Mouse (Mus musculus) myocyte (in vitro differentiated cells): Measurements from ENCODE around the gene Tmem233. TPM values are rescaled to one million over a fixed set of nuclear protein-coding genes. Genes with fewer than 3 reads are reported as not detected.

Experiments used
- H3K27me3 ChIP-seq: one replicate; pipeline ENCODE4 v1.6.1; 2011; ENCODE audit not compliant: control insufficient read depth, insufficient read depth, insufficient read length
- H3K36me3 ChIP-seq: one replicate; pipeline ENCODE4 v1.6.1; 2011; ENCODE audit not compliant: control insufficient read depth, insufficient read depth
- H3K4me2 ChIP-seq: one replicate; pipeline ENCODE4 v1.6.1; 2011; ENCODE audit warnings: low read depth, control low read depth
- H3K4me3 ChIP-seq: one replicate; pipeline ENCODE4 v1.5.1; 2011; ENCODE audit warnings: mild to moderate bottlenecking, control low read depth, moderate library complexity
- H3K79me2 ChIP-seq: one replicate; pipeline ENCODE4 v1.6.1; 2011; ENCODE audit not compliant: control insufficient read depth, insufficient read depth
- H3ac ChIP-seq: one replicate; pipeline ENCODE4 v1.6.1; 2011; ENCODE audit not compliant: control insufficient read depth, insufficient read length
- CEBPB ChIP-seq: IDR thresholded peaks from 2 replicates; pipeline ENCODE4 v1.6.1; 2011; ENCODE audit warnings: mild to moderate bottlenecking, moderate library complexity; ENCODE audit not compliant: poor library complexity, insufficient read depth, severe bottlenecking
- MAX ChIP-seq: IDR thresholded peaks from one replicate; pipeline ENCODE4 v1.6.1; 2011; ENCODE audit warnings: low read depth, mild to moderate bottlenecking, control low read depth
- MYOD1 ChIP-seq, 3 experiments: IDR thresholded peaks; one replicate each; pipeline ENCODE4 v1.6.1; 2011; ENCODE audit warnings: control low read depth in 2 of 3, low read depth in 2 of 3, mild to moderate bottlenecking in 2 of 3, moderate library complexity in 1 of 3; ENCODE audit not compliant: insufficient read length in 2 of 3, control insufficient read depth in 1 of 3
- MYOG ChIP-seq, 3 experiments: IDR thresholded peaks; one replicate each; pipeline ENCODE4 v1.6.1; 2011; ENCODE audit warnings: control low read depth in 2 of 3, low read depth in 2 of 3, mild to moderate bottlenecking in 2 of 3; ENCODE audit not compliant: insufficient read length in 2 of 3, control insufficient read depth in 1 of 3, insufficient read depth in 1 of 3
- POLR2A ChIP-seq: IDR thresholded peaks from one replicate; pipeline ENCODE4 v1.6.1; 2011; ENCODE audit warnings: low read depth, mild to moderate bottlenecking, control low read depth, moderate library complexity; ENCODE audit not compliant: insufficient read length
- POLR2AphosphoS2 ChIP-seq: IDR thresholded peaks from one replicate; pipeline ENCODE4 v1.6.1; 2011; ENCODE audit warnings: low read depth, control low read depth; ENCODE audit not compliant: insufficient read length
- REST ChIP-seq: IDR thresholded peaks from one replicate; pipeline ENCODE4 v1.6.1; 2011; ENCODE audit warnings: mild to moderate bottlenecking, control low read depth, moderate library complexity; ENCODE audit not compliant: insufficient read depth, insufficient read length
- SRF ChIP-seq: IDR thresholded peaks from one replicate; pipeline ENCODE4 v1.6.1; 2011; ENCODE audit warnings: low read depth; ENCODE audit not compliant: control insufficient read depth, insufficient read length
- TCF12 ChIP-seq: IDR thresholded peaks from one replicate; pipeline ENCODE4 v1.6.1; 2011; ENCODE audit warnings: mild to moderate bottlenecking, control low read depth; ENCODE audit not compliant: poor library complexity, insufficient read depth, severe bottlenecking
- TCF3 ChIP-seq: IDR thresholded peaks from one replicate; pipeline ENCODE4 v1.6.1; 2011; ENCODE audit warnings: low read depth, control low read depth; ENCODE audit not compliant: insufficient read length
- USF1 ChIP-seq: IDR thresholded peaks from one replicate; pipeline ENCODE4 v1.6.1; 2011; ENCODE audit warnings: low read depth, mild to moderate bottlenecking, control low read depth, moderate library complexity
- polyA plus RNA-seq: library from polyadenylated mRNA; unstranded; fragments of >200 nt; fragmentation: generic; extraction: Trizol; gene quantifications from one replicate; pipeline ENCODE4 v1.2.1, GENCODE M21; 2012; ENCODE audit warnings: missing spikeins

The Tmem233 gene
- polyA plus RNA-seq, 1 experiment: 0.04 TPM

- Histone ChIP-seq H3K79me2 (no peaks in the 10 kb centered on the region), H3ac (no peak overlapping the region), H3K36me3 (no peaks in the 10 kb centered on the region), H3K27me3 (peaks cover 8% of the 10 kb centered on the region), H3K4me2 (no peak overlapping the region), H3K4me3 (no peak overlapping the region)
- TF ChIP-seq TCF12 (no peak), REST (no peak), MAX (no peak), POLR2AphosphoS2 (no peak), USF1 (no peak), MYOD1 (IDR thresholded peaks at IDR 0.05; ENCODE audit: control insufficient read depth in 1 of 3, insufficient read length in 2 of 3, low read depth in 2 of 3) (no peak)
Observed at GRCm38 (mm10) chr5:116108651-116109050, 25.6 kb upstream of the Tmem233 start.

GRCm38 (mm10) chr5:116084231-116084630 is 1.2 kb upstream of the Tmem233 start:
- Histone ChIP-seq H3K27me3 (peaks cover 16% of the 10 kb centered on the region), H3K4me2 (no peak overlapping the region), H3K79me2 (no peaks in the 10 kb centered on the region), H3ac (no peak overlapping the region), H3K4me3 (no peak overlapping the region), H3K36me3 (no peaks in the 10 kb centered on the region)
- TF ChIP-seq POLR2AphosphoS2 (no peak), USF1 (no peak), TCF12 (no peak), MYOG (IDR thresholded peaks at IDR 0.05; ENCODE audit: control insufficient read depth in 1 of 3, insufficient read depth in 1 of 3, insufficient read length in 2 of 3, low read depth in 2 of 3) (no peak), SRF (no peak), MAX (no peak), MYOD1 (IDR thresholded peaks at IDR 0.05; ENCODE audit: control insufficient read depth in 1 of 3, insufficient read length in 2 of 3, low read depth in 2 of 3) (no peak), CEBPB (no peak)

- no peak overlapping the region for H3K4me2 ChIP-seq
- TF ChIP-seq TCF3: no peak
- TF ChIP-seq POLR2A: no peak
- no peak for TF ChIP-seq SRF
- no peak for TF ChIP-seq TCF12
- no peak for TF ChIP-seq MAX
- no peak for TF ChIP-seq POLR2AphosphoS2
- H3K36me3 ChIP-seq: no peaks in the 10 kb centered on the region
- H3ac ChIP-seq: no peak overlapping the region
- no peak overlapping the region for H3K4me3 ChIP-seq
- H3K27me3 ChIP-seq: peaks cover 16% of the 10 kb centered on the region
- no peaks in the 10 kb centered on the region for H3K79me2 ChIP-seq
Observed at GRCm38 (mm10) chr5:116082241-116082900, 673 bp downstream of the Tmem233 start.

- Histone ChIP-seq H3K36me3 (no peaks in the 10 kb centered on the region), H3K4me2 (no peak overlapping the region), H3K27me3 (peaks cover 17% of the 10 kb centered on the region), H3K4me3 (no peak overlapping the region), H3K79me2 (no peaks in the 10 kb centered on the region), H3ac (no peak overlapping the region)
- no peak for TF ChIP-seq POLR2AphosphoS2
- TF ChIP-seq USF1: no peak
- TF ChIP-seq TCF3: no peak
- TF ChIP-seq POLR2A: no peak
- no peak for TF ChIP-seq TCF12
- TF ChIP-seq MYOG (IDR thresholded peaks at IDR 0.05; ENCODE audit: control insufficient read depth in 1 of 3, insufficient read depth in 1 of 3, insufficient read length in 2 of 3, low read depth in 2 of 3): no peak
- no peak for TF ChIP-seq MAX
Observed at GRCm38 (mm10) chr5:116081616-116082015, 1.4 kb downstream of the Tmem233 start.

- no peak for TF ChIP-seq REST
- TF ChIP-seq SRF: no peak
- no peak overlapping the region for H3K4me3 ChIP-seq
Observed at GRCm38 (mm10) chr5:116080736-116081135, 2.3 kb downstream of the Tmem233 start.

GRCm38 (mm10) chr5:116069618-116070017 is 13.4 kb downstream of the Tmem233 start:
- no peak for TF ChIP-seq USF1
- no peak for TF ChIP-seq TCF12
- no peak for TF ChIP-seq MAX
- no peak for TF ChIP-seq MYOG (IDR thresholded peaks at IDR 0.05; ENCODE audit: control insufficient read depth in 1 of 3, insufficient read depth in 1 of 3, insufficient read length in 2 of 3, low read depth in 2 of 3)
- no peak for TF ChIP-seq REST
- no peaks in the 10 kb centered on the region for H3K79me2 ChIP-seq
- H3K4me3 ChIP-seq: no peak overlapping the region
- H3ac ChIP-seq: no peak overlapping the region
- peaks cover 12% of the 10 kb centered on the region for H3K27me3 ChIP-seq
- H3K4me2 ChIP-seq: no peak overlapping the region
- no peaks in the 10 kb centered on the region for H3K36me3 ChIP-seq

More at GRCm38 (mm10) chr5:116080736-116081135, 2.3 kb downstream of the Tmem233 start:
- Histone ChIP-seq H3K4me2 (no peak overlapping the region), H3K27me3 (peaks cover 25% of the 10 kb centered on the region), H3K79me2 (no peaks in the 10 kb centered on the region), H3ac (no peak overlapping the region), H3K36me3 (no peaks in the 10 kb centered on the region)
